ENCODE assay signal across 8 mouse cellular contexts in the genomic region with DNA sequence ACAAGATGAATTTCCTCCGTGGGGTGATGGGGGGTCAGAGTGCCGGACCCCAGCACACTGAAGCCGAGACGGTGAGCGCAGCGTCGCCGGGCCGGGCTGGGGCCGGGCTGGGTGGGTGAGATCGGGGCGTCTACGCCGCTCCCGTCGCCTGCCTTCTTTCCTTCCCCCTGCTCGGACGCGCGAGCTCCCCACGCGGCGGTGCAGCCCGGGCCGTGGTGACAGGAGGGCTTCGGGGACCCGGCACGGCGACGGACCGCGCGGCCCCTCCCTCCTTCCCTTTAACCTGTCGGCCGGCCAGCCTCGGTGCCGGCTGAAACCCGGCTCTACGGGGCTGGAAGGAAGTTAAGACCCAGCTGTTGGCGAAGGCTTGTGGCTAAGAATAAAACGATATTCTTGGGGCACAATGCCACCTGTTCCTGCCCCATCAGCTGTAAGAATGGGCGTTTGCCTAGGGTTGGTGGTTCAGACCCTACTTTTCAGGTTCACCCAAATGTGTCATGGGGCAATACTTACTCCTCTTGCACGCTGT. TPM values are rescaled to one million over a fixed set of nuclear protein-coding genes. Genes with fewer than 3 reads are reported as not detected.
DNase-seq lines count a peak whose midpoint lies in the region; ATAC-seq and TF ChIP-seq lines count a peak whose summit lies in the region.

No protein-coding gene starts in this region.

- TF ChIP-seq CTCF in cortical plate, adult 2 months (IDR thresholded peaks at IDR 0.05; ENCODE audit: extremely low read depth, insufficient read depth, low read length), result no peak
- TF ChIP-seq CTCF in liver, postnatal 0 days (IDR thresholded peaks at IDR 0.05; ENCODE audit: low read depth), result peak; percentile 22; the same call in 1 of the 2 replicates

- H3K4me3 ChIP-seq in cortical plate, adult 2 months (ENCODE audit: insufficient read depth, low read length), result peak overlapping the region; percentile 65
- H3K4me3 ChIP-seq in intestine, embryonic 16.5 days (ENCODE audit: low read length), result peak overlapping the region; percentile 92
- peak overlapping the region; percentile 95 for H3K4me3 ChIP-seq in liver, postnatal 0 days (ENCODE audit: low read depth, low read length)
- peak overlapping the region; percentile 71 for H3K4me3 ChIP-seq in neural tube, embryonic 14.5 days (ENCODE audit: low read depth, low read length)

- H3K9ac ChIP-seq in intestine, embryonic 16.5 days (ENCODE audit: low read depth, low read length), result peak overlapping the region; percentile 91
- H3K9ac ChIP-seq in liver, postnatal 0 days (replicated peaks), result peak overlapping the region; percentile 97
- H3K9ac ChIP-seq in neural tube, embryonic 14.5 days (replicated peaks; ENCODE audit: low read depth, low read length), result peak overlapping the region; percentile 72

- H3K9me3 ChIP-seq in intestine, embryonic 16.5 days (ENCODE audit: control insufficient read depth, low read length), result no peaks in the 10 kb centered on the region
- H3K9me3 ChIP-seq in liver, postnatal 0 days (ENCODE audit: low read length), result no peaks in the 10 kb centered on the region
- no peaks in the 10 kb centered on the region for H3K9me3 ChIP-seq in neural tube, embryonic 14.5 days (ENCODE audit: control insufficient read depth, low read length)

- WGBS in intestine, embryonic 16.5 days, result 0% methylated on average over 35 of the region's 43 CpGs
- WGBS in liver, postnatal 0 days (ENCODE audit: insufficient replicate concordance), result 0% methylated on average over 18 of the region's 43 CpGs
- WGBS in neural tube, embryonic 14.5 days, result under 1% methylated on average over 39 of the region's 43 CpGs

- no peaks in the 10 kb centered on the region for H3K27me3 ChIP-seq in intestine, embryonic 16.5 days (replicated peaks; ENCODE audit: control insufficient read depth, insufficient read depth, low read length)
- no peaks in the 10 kb centered on the region for H3K27me3 ChIP-seq in liver, postnatal 0 days (ENCODE audit: insufficient read depth, low read length)
- no peaks in the 10 kb centered on the region for H3K27me3 ChIP-seq in neural tube, embryonic 14.5 days (ENCODE audit: control insufficient read depth, insufficient read depth, low read length)

- ATAC-seq in intestine, embryonic 16.5 days, result peak; percentile 80
- ATAC-seq in liver, postnatal 0 days, result peak; percentile 72
- ATAC-seq in neural tube, embryonic 14.5 days (ENCODE audit: low read depth), result peak; percentile 83

- H3K36me3 ChIP-seq in intestine, embryonic 16.5 days (ENCODE audit: control insufficient read depth, insufficient read depth, low read length), result no peaks in the 10 kb centered on the region
- no peaks in the 10 kb centered on the region for H3K36me3 ChIP-seq in liver, postnatal 0 days (replicated peaks; ENCODE audit: insufficient read depth, low read length)
- no peaks in the 10 kb centered on the region for H3K36me3 ChIP-seq in neural tube, embryonic 14.5 days (ENCODE audit: control insufficient read depth, insufficient read depth, low read length)

- H3K27ac ChIP-seq in cortical plate, adult 2 months (ENCODE audit: insufficient read depth, low read length), result no peak overlapping the region; the same call in 1 of the 2 replicates
- H3K27ac ChIP-seq in intestine, embryonic 16.5 days (ENCODE audit: low read length), result peak overlapping the region; percentile 80
- peak overlapping the region; percentile 98 for H3K27ac ChIP-seq in liver, postnatal 0 days (ENCODE audit: low read depth)
- H3K27ac ChIP-seq in neural tube, embryonic 14.5 days (ENCODE audit: low read depth, low read length), result peak overlapping the region; percentile 88

- DNase-seq in right cerebral cortex, postnatal 14 days, result peak; percentile 35
- no peak for DNase-seq in right cerebral cortex, postnatal 36 days (ENCODE audit: low spot score in 2 of 2)
- DNase-seq in gastrocnemius, postnatal 25 days, result peak; percentile 50
- DNase-seq in liver, postnatal 0 days, result peak; percentile 73
- DNase-seq in thymus, postnatal 4 days, result peak; percentile 75

- TF ChIP-seq POLR2A in cortical plate, adult 2 months (IDR thresholded peaks at IDR 0.05; ENCODE audit: extremely low read depth, insufficient read depth, low read length), result no peak

- peaks cover 4% of the 10 kb centered on the region for H3K4me1 ChIP-seq in cortical plate, adult 2 months (ENCODE audit: control insufficient read depth, insufficient read depth, low read length)
- peaks cover 11% of the 10 kb centered on the region; the same call in 1 of the 2 replicates for H3K4me1 ChIP-seq in intestine, embryonic 16.5 days (ENCODE audit: control insufficient read depth, insufficient read depth, low read length)
- H3K4me1 ChIP-seq in liver, postnatal 0 days (ENCODE audit: insufficient read depth), result peaks cover 34% of the 10 kb centered on the region
- H3K4me1 ChIP-seq in neural tube, embryonic 14.5 days (ENCODE audit: control insufficient read depth, insufficient read depth, low read length), result peaks cover 21% of the 10 kb centered on the region

- H3K4me2 ChIP-seq in intestine, embryonic 16.5 days (ENCODE audit: low read depth, low read length), result peak overlapping the region; percentile 69
- peak overlapping the region; percentile 97 for H3K4me2 ChIP-seq in liver, postnatal 0 days (ENCODE audit: low read depth, low read length)
- H3K4me2 ChIP-seq in neural tube, embryonic 14.5 days (ENCODE audit: low read depth, low read length), result peak overlapping the region; percentile 83

- TF ChIP-seq EP300 in liver, postnatal 0 days (IDR thresholded peaks at IDR 0.05; ENCODE audit: low read depth), result no peak

RNA-seq across cellular contexts. Expression of a gene that starts 0.4 kb away (rescaled TPM):
- polyA plus RNA-seq in cortical plate, adult 2 months (2012; rRNA removed), result 44.8 and 46.2 TPM in 2 replicates
- total RNA-seq in gastrocnemius, postnatal 25 days (2021), result 10 to 100 TPM; 56.6 to 58.4 TPM
- polyA plus RNA-seq in intestine, embryonic 16.5 days (2015; fragmentation: Nextera tagmentation; extraction: Ambion mirVana), result 43.5 and 46.7 TPM in 2 replicates
- polyA plus RNA-seq in liver, postnatal 0 days (2015; fragmentation: Nextera tagmentation; extraction: Ambion mirVana), result 22.0 and 22.2 TPM in 2 replicates
- 31.7 and 36.3 TPM in 2 replicates for polyA plus RNA-seq in neural tube, embryonic 14.5 days (2014; fragmentation: Nextera tagmentation; extraction: Ambion mirVana)

RNA-seq across cellular contexts. Expression of a gene that starts 54.6 kb away (rescaled TPM):
- polyA plus RNA-seq in cortical plate, adult 2 months (2012; rRNA removed), result 121 and 127 TPM in 2 replicates
- 10 to 100 TPM; 48.8 to 51.7 TPM for total RNA-seq in gastrocnemius, postnatal 25 days (2021)
- 147 and 167 TPM in 2 replicates for polyA plus RNA-seq in intestine, embryonic 16.5 days (2015; fragmentation: Nextera tagmentation; extraction: Ambion mirVana)
- 46.7 and 50.1 TPM in 2 replicates for polyA plus RNA-seq in liver, postnatal 0 days (2015; fragmentation: Nextera tagmentation; extraction: Ambion mirVana)
- 406 and 408 TPM in 2 replicates for polyA plus RNA-seq in neural tube, embryonic 14.5 days (2014; fragmentation: Nextera tagmentation; extraction: Ambion mirVana)

Comparison
In these comparisons a context has a peak if more than half of its experiments do, and no peak if none do; other contexts are left out.
1. DNase-seq: peak in right cerebral cortex, postnatal 14 days (single experiment), gastrocnemius, postnatal 25 days (single experiment), liver, postnatal 0 days (single experiment) and thymus, postnatal 4 days (single experiment); none in right cerebral cortex, postnatal 36 days (0 of 2).
2. Peak in every context shown above with its lines, with median percentiles within 50 percentile points of each other: H3K4me3 ChIP-seq, ATAC-seq, H3K4me2 ChIP-seq and H3K9ac ChIP-seq.